Mouse (Mus musculus) megakaryocyte progenitor cell, adult 5-6 weeks (primary cell): ENCODE results near the gene Exoc2. TPM values are rescaled to one million over a fixed set of nuclear protein-coding genes. Genes with fewer than 3 reads are reported as not detected.

Experiments used
- ATAC-seq: replicated peaks from 2 replicates; pipeline ENCODE4 v1.8.0; 2016; ENCODE audit warnings: mild to moderate bottlenecking, moderate TSS enrichment, inconsistent platforms; ENCODE audit not compliant: poor library complexity
- total RNA-seq, 2 experiments: library from RNA; stranded (forward) in 1 of 2; stranded (reverse) in 1 of 2; fragments of 157-497, 149-512 nt in 1 of 2; fragments of 200-1000 nt in 1 of 2; gene quantifications; 2 replicates each; pipeline versions ENCODE4 v1.2.3 to v1.2.4; 2015 to 2017

Exoc2 gene
- total RNA-seq, 2 experiments from 2014 or later = 32.5 to 43.8 TPM

GRCm38 (mm10) chr13:30972102-30972501 is 1.8 kb downstream of the Exoc2 start:
- peak; percentile 87 for ATAC-seq

- no peak for ATAC-seq
These were observed 2.8 kb downstream of the Exoc2 start for GRCm38 (mm10) chr13:30971047-30971446.

GRCm38 (mm10) chr13:30968311-30968710 is 5.6 kb downstream of the Exoc2 start:
- no peak for ATAC-seq

- ATAC-seq = no peak
These were observed 7.4 kb downstream of the Exoc2 start for GRCm38 (mm10) chr13:30966507-30966911.

- ATAC-seq = no peak
These were observed 12.0 kb downstream of the Exoc2 start for GRCm38 (mm10) chr13:30961932-30962331.

- ATAC-seq = no peak
These were observed 13.2 kb downstream of the Exoc2 start for GRCm38 (mm10) chr13:30960714-30961113.

GRCm38 (mm10) chr13:30953580-30953979 is 20.3 kb downstream of the Exoc2 start:
- ATAC-seq = no peak

GRCm38 (mm10) chr13:30952044-30952443 is 21.8 kb downstream of the Exoc2 start:
- no peak for ATAC-seq

GRCm38 (mm10) chr13:30949181-30949580 is 24.7 kb downstream of the Exoc2 start:
- peak; percentile 41; the same call in 1 of the 2 replicates for ATAC-seq

- peak; percentile 18 for ATAC-seq
These were observed 26.4 kb downstream of the Exoc2 start, which contains the start of gene Hus1b for GRCm38 (mm10) chr13:30947540-30947939. Gene Hus1b, minus strand, starts transcription at chr13:30947759.

- peak; percentile 79 for ATAC-seq
These were observed 26.8 kb downstream of the Exoc2 start for GRCm38 (mm10) chr13:30947129-30947528.

- ATAC-seq = no peak
These were observed 28.1 kb downstream of the Exoc2 start for GRCm38 (mm10) chr13:30945788-30946187.

GRCm38 (mm10) chr13:30932972-30933371 is 40.9 kb downstream of the Exoc2 start:
- 0 out of 2 replicates have a peak, but pooled peaks have one; percentile 18 for ATAC-seq

- peak; percentile 64 for ATAC-seq
These were observed 42.3 kb downstream of the Exoc2 start for GRCm38 (mm10) chr13:30931613-30932012.

- ATAC-seq = peak; percentile 27
These were observed 44.8 kb downstream of the Exoc2 start for GRCm38 (mm10) chr13:30929119-30929518.

- no peak for ATAC-seq
These were observed 49.6 kb downstream of the Exoc2 start for GRCm38 (mm10) chr13:30924269-30924668.

GRCm38 (mm10) chr13:30921914-30922313 is 52.0 kb downstream of the Exoc2 start:
- ATAC-seq = no peak

- ATAC-seq = no peak
These were observed 60.1 kb downstream of the Exoc2 start for GRCm38 (mm10) chr13:30913757-30914156.

- ATAC-seq = no peak
These were observed 60.9 kb downstream of the Exoc2 start for GRCm38 (mm10) chr13:30913028-30913427.

GRCm38 (mm10) chr13:30911931-30912625 is 61.8 kb downstream of the Exoc2 start:
- ATAC-seq = no peak

GRCm38 (mm10) chr13:30910889-30911288 is 63.0 kb downstream of the Exoc2 start:
- no peak for ATAC-seq

GRCm38 (mm10) chr13:30902286-30902685 is 71.6 kb downstream of the Exoc2 start:
- no peak for ATAC-seq
